Mouse (Mus musculus) Patski (cell line): ENCODE data around the gene Gm20219. TPM values are rescaled to one million over a fixed set of nuclear protein-coding genes. Genes with fewer than 3 reads are reported as not detected.

Experiments
- ATAC-seq: fragments of 100-300 bp; one replicate; pipeline ENCODE4 v1.8.0; 2021
- CTCF ChIA-PET: fragments of 350-600 bp; sonication (Branson Sonifier 250); formaldehyde crosslinking; loops from one replicate; lab custom pipeline; 2022; ENCODE audit warnings: inconsistent platforms; lab: Charles Lee
- POLR2A ChIA-PET: fragments of 350-600 bp; sonication (Branson Sonifier 250); formaldehyde crosslinking; loops from one replicate; lab custom pipeline; 2022; ENCODE audit warnings: antibody characterized with exemption, inconsistent platforms; lab: Charles Lee
- DNase-seq: peaks from one replicate; pipeline ENCODE4 v3.0.0-alpha.2; 2011; ENCODE audit warnings: low read depth, low spot score
- H3K27me3 ChIP-seq: fragments of 371-371 bp; one replicate; pipeline ENCODE4 v1.5.1; 2021
- CTCF ChIP-seq: fragments of 100-300 bp; IDR thresholded peaks from one replicate; pipeline ENCODE4 v1.5.1; 2021
- in situ Hi-C: fragments of 300-500 bp; cut with MboI; formaldehyde crosslinking; loops from 3 replicates; pipeline ENCODE4 v1.11.1; 2018; ENCODE audit warnings: low pct_unique_long_range_greater_than_20kb, mixed read lengths
- polyA plus RNA-seq: library from polyadenylated mRNA; unstranded; gene quantifications from one replicate; pipeline ENCODE4 v1.2.3, GENCODE M21; 2021

The Gm20219 gene
- polyA plus RNA-seq, 1 experiment from 2014 or later: 1.5 TPM

DNA sequence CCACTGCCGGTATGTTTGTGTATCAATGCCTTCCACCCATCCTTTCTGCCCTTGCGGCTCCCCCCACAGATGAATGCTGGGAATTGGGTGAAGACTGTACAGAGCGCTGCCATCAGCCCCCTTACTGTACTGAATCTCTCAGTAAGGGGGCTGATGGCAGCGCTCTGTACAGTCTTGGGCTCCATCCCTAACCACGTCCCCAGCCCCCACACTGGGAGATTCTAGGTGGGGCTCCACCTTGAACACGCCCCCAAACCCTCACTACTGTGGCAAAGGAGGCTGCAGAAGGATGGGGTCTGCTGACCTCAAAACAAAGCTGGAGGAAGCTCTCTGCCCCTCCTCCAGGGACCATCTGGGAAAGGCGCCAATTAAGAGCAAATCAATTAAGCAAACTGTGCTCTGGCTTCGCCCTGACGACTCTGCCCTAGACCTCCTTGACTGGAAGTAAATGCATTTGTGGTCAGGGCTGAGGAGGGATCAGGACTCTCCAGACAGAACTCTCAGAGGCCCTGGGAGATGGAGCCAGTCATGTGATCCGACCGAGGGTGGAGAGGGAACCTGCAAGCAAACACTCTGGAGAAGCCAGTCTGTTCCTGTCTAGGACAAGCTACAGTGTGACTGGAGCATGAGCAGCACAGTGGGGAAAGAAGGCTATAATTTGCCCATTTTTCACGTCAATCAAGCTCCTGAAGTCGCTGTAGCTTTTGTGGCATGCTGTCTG is 38.3 kb downstream of the Gm20219 start:
- peak; percentile 48 for ATAC-seq
- peak; percentile 44 for DNase-seq
- in situ Hi-C loops: no loop called here
- H3K27me3 ChIP-seq: peaks cover 6% of the 10 kb centered on the region
- no peak for TF ChIP-seq CTCF
- ChIA-PET CTCF (no interaction called here), POLR2A (interaction anchor here (0.8 kb wide), 1 partner anchor 73 kb away, joined by 3 read pairs; no protein-coding TSS in a partner anchor)

DNA sequence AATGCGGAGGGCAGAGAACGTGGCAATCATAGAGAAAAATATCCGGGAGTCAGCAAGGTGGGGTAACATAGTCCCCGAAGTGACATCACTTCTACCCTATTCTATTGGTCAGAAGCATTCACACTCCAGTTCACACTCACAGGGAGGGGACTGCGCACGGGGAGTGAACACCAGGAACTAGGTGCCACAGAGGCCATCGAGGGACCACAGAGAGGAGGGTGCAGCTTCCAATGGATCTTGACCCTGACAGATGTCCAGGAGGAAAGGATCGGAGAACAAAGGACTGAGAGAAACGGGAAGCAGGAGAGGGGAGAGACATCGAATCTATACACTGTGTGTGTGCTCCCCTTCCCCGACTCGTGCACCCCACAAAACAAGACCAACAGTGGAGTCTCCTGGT is 39.3 kb downstream of the Gm20219 start:
- CTCF ChIA-PET: no interaction called here
- in situ Hi-C loops: no loop called here
- TF ChIP-seq CTCF: no peak
- DNase-seq (no peak), ATAC-seq (no peak)
- H3K27me3 ChIP-seq: peaks cover 6% of the 10 kb centered on the region
- POLR2A ChIA-PET: interaction anchor here (0.6 kb wide), 1 partner anchor 264 kb away, joined by 3 read pairs; no protein-coding TSS in a partner anchor

DNA sequence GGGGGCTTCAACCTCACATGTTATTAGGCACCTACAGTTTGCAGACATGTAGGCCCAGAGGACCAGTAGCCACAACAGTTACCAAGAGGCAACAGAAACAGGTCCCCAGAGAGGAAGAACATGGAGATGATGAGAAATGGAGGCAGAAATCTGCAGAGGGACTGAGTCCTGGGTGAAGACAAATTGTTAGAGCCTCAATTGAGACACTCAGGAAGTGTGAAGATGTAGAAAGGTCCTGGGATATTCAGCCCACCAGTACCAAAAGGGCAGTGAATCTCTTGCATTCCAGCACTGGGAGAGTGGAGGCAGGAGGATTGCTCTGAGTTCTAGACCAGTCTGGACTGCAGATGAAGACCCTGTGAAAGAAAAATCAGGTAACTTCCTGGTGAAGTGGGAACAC is 39.9 kb downstream of the Gm20219 start:
- ChIA-PET POLR2A (no interaction called here), CTCF (no interaction called here)
- no peak for DNase-seq
- no peak for ATAC-seq
- peaks cover 6% of the 10 kb centered on the region for H3K27me3 ChIP-seq
- in situ Hi-C loops: no loop called here
- TF ChIP-seq CTCF: no peak

DNA sequence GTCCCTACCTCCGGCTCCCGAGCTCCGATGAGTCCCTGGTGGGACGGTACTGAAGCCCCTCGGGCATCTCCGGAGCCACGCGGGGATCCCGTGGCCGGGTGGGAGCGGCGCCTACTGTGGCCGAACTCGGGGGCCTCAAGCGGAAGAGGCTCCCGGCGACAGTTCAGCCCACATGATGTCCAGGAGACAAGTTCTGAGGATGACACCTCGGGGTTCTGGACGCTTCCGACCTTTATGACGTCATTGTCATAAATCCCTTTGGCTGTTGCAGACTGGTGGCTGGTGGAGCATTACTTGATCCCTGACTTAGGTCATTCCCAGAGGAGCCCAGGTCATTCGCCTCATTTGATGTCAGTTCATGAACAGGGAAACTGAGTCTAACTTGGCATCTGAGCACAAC is 41.9 kb downstream of the Gm20219 start, which contains the start of gene Znrf4:
Gene Znrf4 (minus strand): TSS at position 122 of the 400 bp plus-strand sequence.
- in situ Hi-C loops: no loop called here
- ATAC-seq: no peak
- DNase-seq: no peak
- H3K27me3 ChIP-seq: peaks cover 6% of the 10 kb centered on the region
- TF ChIP-seq CTCF: no peak
- ChIA-PET CTCF (no interaction called here), POLR2A (no interaction called here)

DNA sequence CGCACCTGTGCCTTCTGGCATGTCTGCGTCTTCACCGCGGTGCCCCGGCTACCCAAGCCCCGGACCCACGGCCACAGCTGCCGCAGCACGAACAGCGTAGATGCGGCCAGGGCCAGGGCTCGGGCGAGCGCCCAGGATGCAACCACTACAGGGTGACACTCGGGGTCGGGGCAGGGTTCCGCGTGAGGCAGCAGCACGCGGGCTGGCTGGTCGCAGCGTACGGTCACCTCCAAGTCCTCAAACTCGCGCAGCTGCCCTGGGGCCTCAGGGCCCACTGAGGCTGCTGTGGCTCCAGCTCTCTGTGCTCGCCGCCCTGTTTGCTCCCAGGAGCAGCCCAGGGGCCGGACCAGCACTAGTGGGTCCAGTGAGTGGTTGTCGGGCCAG is 42.5 kb downstream of the Gm20219 start:
- CTCF ChIA-PET: no interaction called here
- POLR2A ChIA-PET: no interaction called here
- TF ChIP-seq CTCF: no peak
- in situ Hi-C loops: no loop called here
- peaks cover 6% of the 10 kb centered on the region for H3K27me3 ChIP-seq
- ATAC-seq: no peak
- no peak for DNase-seq

DNA sequence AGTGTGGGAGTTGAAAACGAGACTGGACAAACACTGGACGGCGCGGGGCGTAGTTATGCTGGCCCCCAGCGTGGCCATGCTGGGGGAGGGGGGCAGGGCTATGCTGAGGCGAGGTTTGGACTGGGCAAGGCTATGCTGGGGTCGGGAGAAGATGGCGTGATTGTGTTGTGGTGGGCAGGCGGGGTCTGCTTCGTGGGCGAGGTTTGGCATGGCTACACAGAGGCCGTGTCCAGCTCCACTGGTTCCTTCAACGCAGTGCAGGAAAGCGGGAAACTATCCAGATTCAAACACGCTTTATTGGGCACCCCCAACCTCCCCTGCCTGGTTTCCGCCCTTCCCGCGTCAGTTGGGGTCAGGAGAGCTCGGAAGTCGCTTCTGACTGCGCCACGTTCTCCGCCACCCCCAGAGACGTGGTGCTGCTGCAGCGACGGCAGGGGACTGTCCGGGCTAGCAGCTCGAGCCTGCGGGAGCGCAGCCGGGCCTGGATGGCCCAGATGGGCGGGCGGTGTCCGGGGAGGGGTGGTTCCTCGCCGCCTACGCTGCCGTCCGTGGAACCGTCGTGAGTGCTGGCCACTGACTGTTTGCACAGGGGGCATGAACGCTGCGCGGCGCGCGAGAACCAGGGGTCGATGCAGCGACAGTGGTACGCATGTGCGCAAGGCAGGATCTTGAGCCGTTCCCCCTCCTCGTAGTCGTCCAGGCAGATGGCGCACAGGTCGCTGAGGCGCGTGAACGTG is 43.0 kb downstream of the Gm20219 start:
- in situ Hi-C loops: no loop called here
- peaks cover 6% of the 10 kb centered on the region for H3K27me3 ChIP-seq
- no peak for TF ChIP-seq CTCF
- DNase-seq (no peak), ATAC-seq (no peak)
- CTCF ChIA-PET: no interaction called here
- POLR2A ChIA-PET: no interaction called here

DNA sequence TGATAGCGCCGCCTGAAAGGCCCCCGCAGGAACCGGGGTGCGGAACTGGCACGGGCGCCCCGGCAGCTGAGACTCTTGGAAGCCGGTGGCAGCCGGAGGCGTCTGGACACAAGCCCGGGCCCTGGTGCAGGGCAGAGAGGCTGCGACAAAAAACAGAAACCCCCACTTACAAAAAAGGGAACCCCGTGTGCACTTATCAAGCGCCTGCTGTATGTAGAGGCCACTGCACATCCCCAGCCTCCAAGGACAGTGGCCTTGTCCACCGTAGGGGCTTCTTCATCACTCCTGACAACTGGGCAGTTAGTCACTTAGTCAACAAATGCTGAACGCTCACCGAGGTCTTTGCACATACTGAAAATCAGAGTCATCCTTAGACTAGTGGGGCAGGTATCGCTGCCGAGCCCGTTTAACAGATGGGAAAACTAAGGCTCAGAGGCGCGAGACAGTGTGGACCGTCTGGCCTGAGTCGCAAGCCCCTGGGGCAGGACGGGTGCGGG is 43.7 kb downstream of the Gm20219 start:
- DNase-seq: no peak
- POLR2A ChIA-PET: no interaction called here
- H3K27me3 ChIP-seq: peaks cover 6% of the 10 kb centered on the region
- CTCF ChIA-PET: no interaction called here
- no peak for TF ChIP-seq CTCF
- no peak for ATAC-seq
- in situ Hi-C loops: no loop called here

DNA sequence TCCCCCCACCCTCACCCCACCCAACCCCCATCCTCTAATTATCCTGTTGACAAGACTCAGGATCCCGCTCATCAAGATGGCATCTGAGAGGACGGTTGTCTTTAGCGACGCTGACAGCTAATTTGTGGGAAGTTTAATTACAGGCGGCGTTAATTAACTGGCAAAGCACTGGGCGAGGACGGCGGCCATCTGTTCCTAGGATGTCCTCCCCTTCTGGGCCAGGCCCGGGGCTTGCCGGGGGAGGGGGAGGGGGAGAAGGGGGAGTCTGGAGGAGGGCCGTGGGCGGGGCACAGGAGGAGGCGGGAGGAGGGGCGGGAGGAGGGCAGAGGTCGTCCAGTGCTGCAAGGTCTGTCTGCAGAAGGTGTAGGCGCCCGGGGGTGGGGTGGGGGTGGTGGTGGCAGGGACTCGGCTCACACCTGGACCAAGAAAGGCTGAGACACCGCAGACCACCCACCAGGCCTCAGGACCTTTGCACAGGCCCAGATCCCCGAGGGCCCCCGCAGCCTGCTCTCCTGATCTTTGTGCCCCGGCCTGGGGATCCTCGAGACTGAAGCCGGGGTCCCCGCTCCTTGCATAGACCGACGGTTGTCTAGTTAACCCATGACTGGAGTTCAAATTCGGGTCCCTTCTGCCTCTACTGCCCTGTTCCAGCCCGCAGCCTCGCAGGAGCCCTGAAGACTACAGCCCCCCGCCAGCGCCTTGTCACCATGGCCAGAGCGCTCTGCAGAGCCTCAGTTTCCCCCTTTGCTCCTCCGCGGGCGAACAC is 44.3 kb downstream of the Gm20219 start:
- in situ Hi-C loops: loop anchor here (5.0 kb wide), 1 partner anchor 32 kb away; no protein-coding TSS in a partner anchor
- CTCF ChIA-PET: no interaction called here
- POLR2A ChIA-PET: interaction anchor here (0.6 kb wide), 1 partner anchor 205 kb away, joined by 3 read pairs; no protein-coding TSS in a partner anchor
- no peak for TF ChIP-seq CTCF
- ATAC-seq (no peak), DNase-seq (no peak)
- peaks cover 6% of the 10 kb centered on the region for H3K27me3 ChIP-seq

DNA sequence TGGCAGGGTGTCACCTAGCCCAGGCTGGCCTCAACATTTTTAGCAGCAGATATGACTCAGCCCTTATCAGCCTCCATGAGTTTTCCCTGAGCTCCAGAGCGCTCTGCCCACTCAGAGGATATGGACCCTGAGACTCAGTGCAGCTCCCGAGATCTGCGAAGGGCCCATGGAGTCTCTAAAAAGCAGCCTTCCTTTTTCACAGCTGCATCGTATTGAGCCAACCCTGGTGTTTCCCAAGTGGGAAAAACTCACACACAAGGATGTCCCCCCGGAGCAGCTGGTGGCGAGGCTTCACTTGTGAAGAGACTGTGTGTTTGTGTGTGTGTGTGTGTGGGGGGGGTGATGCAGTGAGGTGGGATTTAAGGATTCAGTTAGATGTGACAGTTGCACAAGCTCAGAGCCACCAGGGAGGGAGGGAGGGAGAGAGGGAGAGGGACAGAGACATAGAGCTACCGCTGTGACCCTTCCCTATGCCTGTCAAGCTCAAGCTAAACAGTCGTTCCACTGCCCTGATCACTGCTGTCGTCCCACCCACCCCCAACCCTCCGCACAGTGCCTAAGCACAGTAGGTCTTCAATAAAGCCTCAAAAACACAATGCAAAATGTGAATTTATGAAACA is 45.1 kb downstream of the Gm20219 start:
- ATAC-seq: no peak
- no peak for TF ChIP-seq CTCF
- POLR2A ChIA-PET: interaction anchor here (0.6 kb wide), 1 partner anchor 204 kb away, joined by 3 read pairs; no protein-coding TSS in a partner anchor
- CTCF ChIA-PET: interaction anchor here (1.2 kb wide), 1 partner anchor 8 kb away, joined by 3 read pairs; no protein-coding TSS in a partner anchor
- peaks cover 6% of the 10 kb centered on the region for H3K27me3 ChIP-seq
- in situ Hi-C loops: loop anchor here (5.0 kb wide), 1 partner anchor 33 kb away; no protein-coding TSS in a partner anchor
- no peak for DNase-seq
